Mouse (Mus musculus): ENCODE results near the gene Sp3. TPM values are rescaled to one million over a fixed set of nuclear protein-coding genes. Genes with fewer than 3 reads are reported as not detected.
"Not testable (repeated sequence)": the region's sequence is repeated elsewhere in the genome, so short reads cannot be mapped to it uniquely, and the experiment has no call there.

Sp3 gene
- total RNA-seq, 2 experiments from 2014 or later = 19.7 to 21.1 TPM

DNA sequence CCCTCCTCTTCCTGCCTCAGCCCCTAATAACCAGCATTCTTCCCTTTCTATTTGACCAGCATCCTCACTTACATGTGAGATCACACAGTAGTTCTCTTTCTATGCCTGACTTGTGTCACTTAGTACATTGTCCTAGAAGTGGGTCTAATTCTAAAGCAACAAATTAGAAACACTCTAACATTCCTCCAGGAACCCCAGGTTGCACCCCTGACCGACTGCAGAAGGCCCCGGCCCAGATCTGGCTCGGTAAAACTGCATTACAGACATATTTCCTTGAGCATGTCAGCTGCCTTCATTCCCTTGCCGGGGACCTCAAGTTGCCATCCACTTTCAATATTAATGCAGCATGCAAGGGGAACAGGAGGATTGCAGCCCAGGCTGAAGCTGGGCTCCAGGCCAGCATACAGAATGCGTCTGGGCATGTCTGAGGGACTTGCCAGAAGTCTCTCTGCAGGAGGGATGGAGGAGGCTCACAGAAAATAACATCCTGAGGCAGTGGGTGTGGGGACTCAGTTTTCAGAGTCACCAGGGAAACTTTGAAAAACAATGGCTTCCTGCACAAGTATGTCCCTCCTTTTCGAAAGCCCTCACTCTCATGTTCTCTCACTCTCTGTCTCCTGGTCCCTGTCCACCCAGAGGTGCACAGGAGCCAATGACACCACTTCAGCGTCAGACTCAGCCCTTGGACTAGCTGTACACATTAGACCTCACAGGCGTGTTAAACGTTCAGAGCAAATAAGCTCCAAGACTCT is 15.3 kb upstream of the Sp3 start:
- DNase-seq = peak; percentile 28 to 34
- intact Hi-C loops (cut with DNase I) = no loop called here

DNA sequence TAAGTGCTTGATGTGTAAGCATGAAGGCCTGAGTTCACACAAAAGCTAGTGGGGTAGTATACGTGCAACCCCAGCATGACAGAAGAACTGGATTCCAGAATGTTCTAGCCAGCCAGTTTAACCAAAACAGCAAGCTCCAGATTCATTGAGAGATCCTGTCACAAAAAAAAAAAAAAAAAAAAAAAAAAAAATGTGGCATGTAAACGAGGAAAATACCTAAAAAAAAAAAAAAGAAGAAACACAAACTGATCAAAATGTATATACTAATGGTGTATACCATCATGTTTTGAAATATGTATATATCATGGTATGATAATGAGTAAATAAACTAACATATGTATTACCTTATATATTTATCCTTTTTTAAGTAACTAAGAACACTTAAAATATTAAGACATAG is 13.9 kb upstream of the Sp3 start:
- intact Hi-C loops (cut with DNase I) = no loop called here
- no peak for DNase-seq

DNA sequence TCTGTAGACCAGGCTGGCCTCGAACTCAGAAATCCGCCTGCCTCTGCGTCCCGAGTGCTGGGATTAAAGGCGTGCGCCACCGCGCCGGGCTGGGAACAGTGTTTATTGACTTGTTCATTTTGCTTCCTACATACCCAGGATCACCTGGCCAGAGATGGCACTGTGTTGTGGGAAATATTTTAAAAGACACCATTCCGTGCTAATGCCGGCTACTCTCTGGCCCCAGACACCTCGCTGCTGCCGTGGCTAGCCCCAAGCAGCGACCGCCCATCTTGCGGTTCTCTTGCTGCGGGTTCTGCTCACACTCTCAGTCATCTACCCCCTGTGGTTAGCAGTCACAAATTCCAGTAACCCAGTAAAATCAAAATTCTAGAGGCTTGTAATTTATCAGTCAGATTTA is 12.3 kb upstream of the Sp3 start:
- intact Hi-C loops (cut with DNase I) = no loop called here

DNA sequence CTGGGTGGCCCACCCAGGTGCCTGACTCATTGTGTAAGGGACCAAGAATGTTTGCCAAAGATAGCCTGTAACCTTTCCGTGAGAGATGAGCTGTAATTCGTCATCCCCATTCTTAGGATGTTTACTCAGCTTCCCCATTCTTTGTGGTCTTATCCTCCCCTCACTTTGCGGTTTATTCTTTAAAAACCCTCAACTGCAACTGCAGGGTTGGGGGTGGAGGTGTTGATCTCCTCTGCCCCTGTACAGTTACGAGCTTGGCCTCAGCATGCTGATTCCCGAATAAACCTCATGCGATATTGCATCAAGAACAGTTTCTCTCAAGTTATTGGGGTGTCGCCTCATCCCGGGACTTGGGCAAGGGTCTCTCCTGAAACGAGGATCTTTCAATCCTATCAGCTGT is 8.7 kb upstream of the Sp3 start:
- DNase-seq; intact Hi-C loops (cut with DNase I): not testable (repeated sequence)

More for the DNA sequence above, 12.3 kb upstream of the Sp3 start:
- no peak for DNase-seq

DNA sequence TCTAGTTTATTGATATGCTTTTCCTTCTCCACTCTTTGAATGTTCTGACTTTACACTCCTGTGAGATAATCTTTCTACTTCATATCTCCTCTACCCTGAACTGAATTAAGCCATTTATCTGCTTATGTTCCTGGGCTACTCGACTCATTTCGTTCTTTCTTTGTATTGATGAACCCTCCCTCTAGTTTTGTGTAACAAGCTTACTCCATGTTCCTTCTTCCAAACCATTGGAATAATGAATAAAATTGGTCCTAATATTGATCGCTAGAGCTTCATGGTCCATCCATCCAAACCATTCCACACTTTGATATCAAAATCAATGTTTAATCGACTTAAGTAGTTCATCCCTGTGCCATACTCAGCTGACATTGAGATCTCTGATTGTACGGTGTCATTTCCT is 6.4 kb upstream of the Sp3 start, which contains the start of gene Gm11084:
TSS of gene Gm11084 (minus strand) at position 101 of the 400 bp plus-strand sequence.
- intact Hi-C loops (cut with DNase I) = no loop called here
- no peak for DNase-seq

DNA sequence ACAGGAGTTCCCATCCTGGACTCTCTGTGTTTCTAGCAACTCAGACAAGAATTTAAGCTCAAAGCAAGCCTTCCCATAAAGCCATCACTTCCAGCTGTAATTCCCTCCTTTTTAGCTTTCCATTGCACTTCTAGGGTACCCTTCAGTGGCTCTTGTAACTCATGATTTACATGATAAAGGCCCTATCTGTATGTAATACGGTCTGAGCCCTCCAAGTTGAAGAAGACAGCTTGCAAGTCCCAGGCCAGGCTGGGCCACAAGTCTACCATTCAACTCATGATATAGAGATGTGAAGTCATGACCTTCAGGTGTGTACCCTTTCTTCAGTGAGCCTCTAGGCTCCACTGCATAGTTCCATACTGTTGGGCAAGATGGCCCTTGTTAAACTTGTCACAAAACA is 5.3 kb upstream of the Sp3 start:
- intact Hi-C loops (cut with DNase I) = loop anchor here (2.0 kb wide), 1 partner anchor 73 kb away; no protein-coding TSS in a partner anchor

DNA sequence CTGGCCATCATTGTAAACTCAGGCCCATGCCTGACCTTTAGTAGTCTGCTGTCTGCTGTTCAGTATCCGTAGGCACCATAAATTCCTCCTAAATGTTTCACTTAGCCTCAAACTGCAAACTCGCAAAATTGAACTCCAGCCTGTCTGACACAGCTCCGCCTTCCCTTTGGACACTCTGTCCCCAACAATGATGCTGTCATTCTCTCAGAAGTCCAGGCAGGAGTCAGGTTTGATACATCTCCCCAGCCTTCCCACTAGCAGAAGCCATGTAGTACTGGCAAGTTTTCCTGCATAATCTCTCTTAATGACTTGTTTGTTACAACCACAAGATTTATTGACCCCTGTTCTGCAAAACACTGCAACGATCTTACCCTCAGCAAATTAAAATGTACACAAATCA is 4.6 kb upstream of the Sp3 start:
- no peak for DNase-seq
- intact Hi-C loops (cut with DNase I) = loop anchor here (2.0 to 5.0 kb wide), 2 partner anchors 62 to 74 kb away; no protein-coding TSS in a partner anchor

More for the DNA sequence above, 5.3 kb upstream of the Sp3 start:
- no peak for DNase-seq

DNA sequence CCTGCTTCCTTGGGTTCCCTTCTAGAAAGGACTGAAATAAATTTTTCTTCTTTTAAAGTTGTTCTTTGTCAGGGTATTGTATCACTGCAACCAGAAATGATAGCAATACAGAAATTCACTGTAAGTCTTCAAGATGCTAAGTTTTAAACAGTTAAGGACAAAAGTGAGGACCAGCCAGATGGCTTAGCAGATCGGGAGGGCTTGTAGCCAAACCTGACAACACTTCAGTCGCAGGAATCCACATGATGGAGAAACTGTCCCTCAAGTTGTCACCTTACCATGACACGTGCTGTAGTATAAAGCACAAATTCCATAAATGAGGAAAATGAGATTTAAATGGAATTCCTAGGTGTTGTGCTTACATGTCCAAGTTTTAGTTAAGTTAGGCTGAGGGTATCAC is 3.0 kb upstream of the Sp3 start:
- no peak for DNase-seq
- intact Hi-C loops (cut with DNase I) = loop anchor here (5.0 kb wide), 1 partner anchor 64 kb away; no protein-coding TSS in a partner anchor

DNA sequence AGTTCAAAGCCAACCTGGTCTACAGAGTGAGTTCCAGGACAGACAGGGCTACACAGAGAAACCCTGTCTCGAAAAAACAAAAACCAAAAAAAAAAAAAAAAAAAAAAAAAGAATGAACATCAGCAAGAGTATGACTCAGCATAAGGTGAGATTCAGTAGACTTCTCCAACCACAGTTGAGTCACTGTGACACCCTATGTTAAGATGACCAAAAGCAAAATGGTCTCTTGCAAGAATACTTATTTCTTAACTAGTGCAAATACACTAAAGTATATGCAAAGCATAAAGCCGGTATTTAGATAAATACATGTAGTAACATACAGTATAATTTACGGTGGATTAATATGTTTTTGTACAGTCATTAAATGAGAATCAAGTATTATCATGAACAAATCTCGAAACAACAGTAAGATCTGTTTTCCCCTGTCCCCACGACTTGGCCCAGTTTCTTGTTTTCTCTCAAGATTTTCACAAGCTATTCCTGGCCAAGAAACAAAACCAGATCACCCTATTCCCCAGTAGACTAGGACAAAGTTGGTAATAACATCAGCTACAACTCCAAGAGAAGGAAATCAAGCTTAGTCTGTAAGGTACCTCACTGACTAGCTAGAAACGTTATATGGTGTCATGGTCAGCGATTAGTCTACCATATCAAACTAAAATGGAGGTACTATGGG is 2.0 kb upstream of the Sp3 start:
- intact Hi-C loops (cut with DNase I) = loop anchor here (5.0 kb wide), 1 partner anchor 65 kb away; no protein-coding TSS in a partner anchor
- no peak for DNase-seq

DNA sequence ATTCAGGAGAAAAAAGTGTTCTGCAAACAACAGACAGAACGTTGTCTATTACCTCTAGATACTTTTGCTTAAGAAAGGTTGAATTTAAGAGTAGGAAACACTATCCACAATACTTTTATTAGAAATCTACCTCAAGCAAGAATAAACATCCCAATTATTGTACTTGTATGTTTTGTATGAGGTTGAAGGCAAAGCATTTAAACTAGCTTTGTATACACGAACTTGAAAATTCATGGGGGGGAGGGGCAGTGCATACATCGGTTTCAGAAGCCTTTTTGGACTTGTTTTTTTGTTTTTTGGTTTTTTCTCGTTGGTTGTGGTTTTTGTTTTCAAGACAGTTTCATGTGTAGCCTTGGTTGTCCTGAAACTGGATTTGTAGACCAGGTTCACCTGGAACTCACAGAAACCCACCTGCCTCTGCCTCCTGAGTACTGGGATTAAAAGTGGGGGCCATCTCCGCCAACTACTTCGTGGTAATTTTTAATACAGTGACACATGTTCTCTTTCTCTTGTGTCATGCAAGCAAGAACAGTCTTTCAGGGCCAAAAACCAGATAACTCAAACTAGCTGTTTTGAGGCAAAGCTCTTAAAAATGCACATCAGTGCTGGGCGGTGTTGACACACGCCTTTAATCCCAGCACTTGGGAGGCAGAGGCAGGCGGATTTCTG is 1.3 kb upstream of the Sp3 start:
- intact Hi-C loops (cut with DNase I) = loop anchor here (5.0 kb wide), 1 partner anchor 66 kb away; no protein-coding TSS in a partner anchor

DNA sequence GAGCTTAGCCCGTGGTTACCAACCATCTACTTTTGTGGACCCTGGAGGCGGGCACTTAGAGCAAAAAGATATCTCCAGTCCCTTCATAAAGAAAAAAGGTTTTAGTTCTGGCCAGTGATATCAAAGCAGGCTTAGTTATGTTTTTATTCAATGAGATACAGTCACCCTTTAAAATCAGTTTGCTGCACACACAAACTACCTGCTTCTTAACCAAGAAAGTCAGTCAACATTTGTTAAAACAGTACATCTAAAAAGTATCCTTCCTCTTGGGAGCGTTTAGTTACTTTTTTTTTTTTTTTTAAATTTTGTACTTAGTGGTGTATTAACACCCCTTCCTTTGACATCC is 802 bp upstream of the Sp3 start:
- DNase-seq = no peak
- intact Hi-C loops (cut with DNase I) = loop anchor here (5.0 kb wide), 1 partner anchor 66 kb away; no protein-coding TSS in a partner anchor

More for the DNA sequence above, 1.3 kb upstream of the Sp3 start:
- no peak for DNase-seq

DNA sequence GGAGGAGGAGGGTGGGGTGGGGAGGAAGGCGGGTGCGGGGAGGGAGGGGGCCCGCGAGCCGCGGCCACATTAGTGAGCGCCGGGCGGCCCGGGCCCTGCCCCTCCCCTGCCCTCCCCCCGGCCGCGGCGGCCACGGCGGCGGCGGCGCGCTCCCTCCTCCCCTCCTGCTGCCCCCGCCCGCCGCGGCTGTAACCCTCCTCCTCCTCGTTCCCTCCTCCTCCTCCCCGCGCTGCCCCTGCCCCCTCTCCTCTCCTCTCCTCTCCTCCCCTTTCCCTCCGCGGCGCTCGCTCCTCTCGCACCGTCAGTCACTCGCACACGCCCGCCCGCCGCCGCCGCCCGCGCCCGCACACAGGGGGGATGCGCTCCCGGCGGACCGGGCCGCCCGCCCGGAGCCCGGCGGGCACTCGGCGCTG is 581 bp downstream of the Sp3 start:
- peak; percentile 71 to 85 for DNase-seq
- intact Hi-C loops (cut with DNase I) = loop anchor here (5.0 kb wide), 1 partner anchor 68 kb away; no protein-coding TSS in a partner anchor

DNA sequence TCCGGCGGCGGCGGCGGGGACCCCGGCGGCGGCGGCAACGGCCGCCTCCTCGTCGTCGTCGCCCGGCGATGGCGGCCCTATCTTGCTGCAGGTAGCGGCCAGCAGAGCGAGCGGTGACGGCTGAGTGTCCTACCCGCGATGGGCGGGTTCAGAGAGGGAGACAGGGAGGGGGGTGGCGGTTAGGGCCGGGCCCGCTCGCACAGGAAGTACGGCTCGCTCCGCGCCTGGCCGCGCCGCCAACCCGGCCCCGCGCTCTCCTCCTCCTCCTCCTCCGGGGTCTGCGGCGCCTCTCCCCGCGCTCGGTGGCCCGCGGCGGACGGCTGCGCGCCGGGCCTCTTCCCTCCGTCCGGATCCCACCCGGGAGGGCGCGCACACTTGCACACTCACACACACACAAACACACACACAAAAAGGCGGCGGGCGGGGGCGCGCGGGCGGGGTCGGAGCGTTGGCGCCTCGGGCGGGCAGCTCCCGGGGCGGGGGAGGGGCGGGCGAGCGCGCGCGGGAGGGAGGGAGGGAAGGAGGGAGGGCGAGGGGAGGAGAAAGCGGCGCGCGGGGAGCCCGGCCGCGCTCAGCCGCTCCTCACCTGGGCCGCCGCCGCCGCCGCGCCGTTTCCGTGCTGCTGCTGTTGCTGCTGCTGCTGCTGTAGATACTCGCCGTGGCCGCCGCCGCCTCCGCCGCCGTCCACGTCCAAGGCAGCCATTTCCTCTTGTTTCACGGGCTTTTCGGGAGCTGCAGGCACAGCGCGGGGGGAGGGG is 1.2 kb downstream of the Sp3 start:
- intact Hi-C loops (cut with DNase I) = no loop called here
- peak; percentile 85 to 88 for DNase-seq

DNA sequence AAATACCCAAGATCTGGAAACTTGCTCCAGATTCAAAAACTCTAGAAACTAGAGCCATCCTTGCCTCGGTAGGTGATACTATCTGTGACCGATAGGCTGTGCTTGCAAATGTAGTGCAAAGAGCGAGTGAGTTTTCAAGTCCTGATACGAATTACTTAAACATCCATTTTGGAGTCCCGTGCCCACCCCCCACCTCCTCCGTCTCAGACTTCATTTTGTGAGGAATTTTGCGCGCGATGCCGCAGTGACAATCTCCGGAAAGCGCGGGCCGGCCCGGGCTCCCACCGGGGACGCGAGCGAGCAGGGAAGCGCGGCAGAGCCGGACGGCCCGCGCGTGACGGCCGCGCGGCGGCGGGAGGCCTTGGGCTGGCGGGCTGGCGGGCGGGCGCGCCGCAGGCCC is 1.8 kb downstream of the Sp3 start:
- peak in 1 of 2 experiments; percentile 33 for DNase-seq
- intact Hi-C loops (cut with DNase I) = no loop called here

DNA sequence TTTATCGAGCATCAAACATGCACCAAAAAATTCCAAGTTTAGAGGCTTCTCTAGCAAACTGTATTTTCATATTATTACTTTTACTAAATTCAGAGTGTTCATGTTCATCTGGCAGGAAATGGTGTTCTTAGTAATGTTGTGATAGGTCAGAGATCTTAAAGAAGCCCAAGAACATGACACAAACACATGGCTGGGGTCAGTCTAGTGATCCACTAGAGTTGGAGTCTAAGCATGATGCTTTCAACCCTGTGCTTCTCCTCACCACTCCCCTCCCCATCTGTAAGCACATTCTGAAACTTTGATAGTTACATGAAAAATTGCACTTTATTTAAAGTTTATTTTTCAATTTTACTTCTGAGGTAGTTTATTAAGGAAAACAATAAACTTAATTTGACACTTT is 3.0 kb downstream of the Sp3 start:
- no peak for DNase-seq
- intact Hi-C loops (cut with DNase I) = no loop called here

DNA sequence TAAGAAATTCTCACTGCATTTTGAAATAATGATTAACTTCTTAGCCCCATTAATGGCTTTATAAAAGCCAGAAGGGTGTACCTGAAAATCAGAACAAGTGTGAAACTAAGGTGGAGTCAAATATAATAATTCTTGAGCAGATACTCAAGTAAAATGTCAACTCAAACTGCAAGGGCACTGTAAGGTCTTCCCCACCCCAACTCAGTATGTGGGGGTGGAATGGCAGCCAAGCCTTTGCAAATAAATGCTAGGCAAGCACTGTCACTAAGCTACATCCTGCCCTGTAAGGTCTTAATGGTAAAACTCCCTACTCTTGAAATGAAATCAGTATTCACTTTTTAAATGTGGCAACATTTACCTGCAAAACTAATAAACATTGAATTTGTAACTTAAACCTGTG is 4.2 kb downstream of the Sp3 start:
- DNase-seq = no peak
- intact Hi-C loops (cut with DNase I) = no loop called here

DNA sequence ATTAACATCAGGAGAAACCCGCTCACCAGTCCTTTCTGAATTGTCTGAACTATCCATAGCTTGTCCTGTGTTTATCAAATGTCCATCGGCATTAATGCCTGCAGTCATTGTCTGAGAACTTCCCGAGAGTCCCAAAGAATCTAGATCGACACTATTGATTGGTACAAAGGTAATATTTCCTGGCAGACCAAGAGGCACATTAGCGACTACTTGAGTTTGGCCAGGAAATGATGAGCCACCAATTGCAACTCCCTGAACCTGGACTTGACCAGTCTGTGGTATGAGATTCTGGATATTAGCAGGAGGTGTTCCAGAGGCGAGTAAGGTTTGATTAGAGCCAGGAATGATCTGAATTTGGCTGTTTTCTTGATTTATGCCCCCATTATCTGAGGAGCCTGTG is 9.4 kb downstream of the Sp3 start:
- DNase-seq = no peak
- intact Hi-C loops (cut with DNase I) = no loop called here

DNA sequence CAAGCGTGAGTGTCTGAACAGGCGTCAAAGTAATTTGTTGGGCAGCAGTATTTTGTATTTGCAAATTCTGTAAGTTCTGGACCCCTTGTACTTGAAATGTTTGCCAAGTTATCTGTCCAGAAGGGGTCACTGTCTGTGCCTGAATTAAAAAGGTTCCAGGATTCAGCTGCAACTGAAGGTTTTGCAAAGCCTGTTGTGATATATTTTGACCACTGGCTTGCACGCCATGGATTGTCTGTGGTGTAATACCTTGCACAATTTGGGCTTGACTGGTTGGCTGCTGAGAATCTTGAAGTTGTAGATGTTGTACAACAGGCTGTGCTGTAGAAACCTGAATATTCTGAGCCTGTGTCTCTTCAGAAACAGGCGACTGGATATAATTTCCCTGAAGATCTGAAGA is 9.9 kb downstream of the Sp3 start:
- no peak for DNase-seq
- intact Hi-C loops (cut with DNase I) = no loop called here

DNA sequence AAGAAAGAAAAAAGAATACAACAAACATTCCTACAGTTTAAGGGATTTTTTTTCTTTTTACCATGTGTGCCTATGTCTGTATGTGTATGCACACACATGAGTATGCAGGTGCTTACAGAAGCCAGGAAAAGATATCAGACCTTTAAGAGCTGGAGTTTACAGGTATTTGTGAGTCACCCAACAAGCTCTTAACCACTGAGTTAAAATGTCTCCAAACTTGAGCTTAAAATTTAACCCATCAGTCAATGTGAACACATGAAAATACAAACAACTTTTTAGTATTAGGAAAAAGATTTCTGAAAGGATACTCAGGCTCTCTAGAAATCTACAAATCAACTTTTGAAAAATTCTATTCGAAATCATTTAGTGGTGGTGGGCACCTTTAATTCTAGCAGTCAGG is 11.7 kb downstream of the Sp3 start:
- intact Hi-C loops (cut with DNase I) = no loop called here
- no peak for DNase-seq

DNA sequence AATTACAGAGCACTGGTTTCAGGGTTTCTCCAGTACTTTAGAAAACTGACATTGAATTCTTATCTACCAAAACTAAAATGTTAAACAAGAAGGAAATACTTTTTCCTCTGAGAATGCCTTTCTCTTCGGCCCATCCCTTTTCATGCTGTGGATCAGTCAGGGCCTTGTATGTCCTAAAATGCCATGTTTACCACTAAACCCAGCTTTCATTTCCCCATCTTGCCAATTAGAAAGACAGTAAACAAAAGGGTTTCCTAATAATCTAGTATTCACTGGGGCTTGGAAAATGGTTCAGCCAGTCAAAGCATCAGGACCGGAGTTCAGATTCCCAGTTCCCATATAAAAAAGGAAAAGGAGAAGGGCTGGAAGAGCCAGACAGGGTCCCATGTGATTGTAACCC is 14.8 kb downstream of the Sp3 start:
- DNase-seq = no peak
- intact Hi-C loops (cut with DNase I) = no loop called here
